8 mouse cellular contexts compared by ENCODE assay signal in the genomic region with DNA sequence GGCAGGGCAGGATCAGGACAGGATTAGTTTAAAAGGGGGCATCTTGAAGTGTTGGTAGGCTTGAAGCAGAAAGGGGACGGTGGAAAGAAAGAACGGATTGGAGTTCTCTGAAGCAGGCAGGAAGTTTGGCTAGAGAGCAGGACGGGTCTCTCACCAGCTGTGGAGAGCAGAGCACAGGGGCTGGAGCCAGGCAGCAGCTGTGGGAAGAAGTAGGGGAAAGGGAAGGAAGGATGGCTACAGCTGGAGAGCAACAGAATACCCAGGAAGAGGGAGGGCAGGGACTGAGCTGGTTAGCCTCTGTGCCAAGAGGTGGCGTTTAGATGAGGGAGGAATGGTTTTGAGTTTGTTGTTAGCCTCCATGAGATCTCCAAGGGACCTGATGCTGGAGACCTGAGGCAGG. TPM values are rescaled to one million over a fixed set of nuclear protein-coding genes. Genes with fewer than 3 reads are reported as not detected.
DNase-seq lines count a peak whose midpoint lies in the region; ATAC-seq and TF ChIP-seq lines count a peak whose summit lies in the region.

No protein-coding gene starts in this region.

- DNase-seq in forebrain, embryonic 11.5 days (ENCODE audit: low spot score) = no peak
- DNase-seq in intestine, embryonic 14.5 days (ENCODE audit: low spot score) = no peak
- DNase-seq in right cerebral cortex, adult 2 months (ENCODE audit: low spot score in 2 of 2) = no peak
- DNase-seq in right cerebral cortex, postnatal 4 days = no peak
- no peak for DNase-seq in Muller cell, postnatal 12 days (ENCODE audit: inconsistent ontology term)

- no peak overlapping the region for H3K27ac ChIP-seq in forebrain, embryonic 12.5 days
- H3K27ac ChIP-seq in forebrain, embryonic 11.5 days (ENCODE audit: low read depth, low read length) = no peak overlapping the region
- no peak overlapping the region for H3K27ac ChIP-seq in embryonic fibroblast, embryonic 13.5 days (ENCODE audit: insufficient read depth, low read length)
- peak overlapping the region; percentile 20; the same call in 1 of the 2 replicates for H3K27ac ChIP-seq in intestine, embryonic 14.5 days (ENCODE audit: low read depth)
- no peak overlapping the region for H3K27ac ChIP-seq in midbrain, embryonic 13.5 days

- peaks cover 19% of the 10 kb centered on the region; the same call in 1 of the 2 replicates for H3K27me3 ChIP-seq in forebrain, embryonic 12.5 days
- no peaks in the 10 kb centered on the region; the same call in 1 of the 2 replicates for H3K27me3 ChIP-seq in forebrain, embryonic 11.5 days (ENCODE audit: control insufficient read depth, insufficient read depth, low read length)
- 0 out of 2 replicates have a peak, but pooled peaks cover 3% of the 10 kb centered on the region for H3K27me3 ChIP-seq in intestine, embryonic 14.5 days (replicated peaks; ENCODE audit: control insufficient read depth, insufficient read depth, low read length)
- H3K27me3 ChIP-seq in midbrain, embryonic 13.5 days = peaks cover 13% of the 10 kb centered on the region

- 28% methylated on average over 4 of the region's 4 CpGs for WGBS in forebrain, embryonic 12.5 days
- 23% methylated on average over 4 of the region's 4 CpGs for WGBS in forebrain, embryonic 11.5 days
- WGBS in intestine, embryonic 14.5 days = 15% methylated on average over 4 of the region's 4 CpGs
- 20% methylated on average over 4 of the region's 4 CpGs for WGBS in midbrain, embryonic 13.5 days

- TF ChIP-seq POLR2A in embryonic fibroblast, embryonic 13.5 days (IDR thresholded peaks at IDR 0.05; ENCODE audit: low read depth, low read length) = 0 out of 2 replicates have a peak, but pooled peaks have one; percentile 32

- ATAC-seq in forebrain, embryonic 12.5 days (ENCODE audit: low FRiP score) = no peak
- ATAC-seq in forebrain, embryonic 11.5 days (replicated peaks; ENCODE audit: low FRiP score) = no peak
- ATAC-seq in intestine, embryonic 14.5 days (replicated peaks; ENCODE audit: low FRiP score, low TSS enrichment, low read depth) = no peak
- ATAC-seq in midbrain, embryonic 13.5 days = no peak

- H3K9me3 ChIP-seq in forebrain, embryonic 12.5 days = no peaks in the 10 kb centered on the region
- H3K9me3 ChIP-seq in forebrain, embryonic 11.5 days (ENCODE audit: control insufficient read depth, low read length) = no peaks in the 10 kb centered on the region
- no peaks in the 10 kb centered on the region for H3K9me3 ChIP-seq in intestine, embryonic 14.5 days (ENCODE audit: control insufficient read depth, low read length)
- H3K9me3 ChIP-seq in midbrain, embryonic 13.5 days = no peaks in the 10 kb centered on the region

- no peak overlapping the region for H3K4me2 ChIP-seq in forebrain, embryonic 12.5 days
- no peak overlapping the region for H3K4me2 ChIP-seq in forebrain, embryonic 11.5 days (ENCODE audit: low read depth, low read length, severe bottlenecking)
- H3K4me2 ChIP-seq in intestine, embryonic 14.5 days (ENCODE audit: low read length) = peak overlapping the region; percentile 75; the same call in 1 of the 2 replicates
- H3K4me2 ChIP-seq in midbrain, embryonic 13.5 days (replicated peaks) = no peak overlapping the region

- H3K4me1 ChIP-seq in forebrain, embryonic 12.5 days = peaks cover 37% of the 10 kb centered on the region
- peaks cover 17% of the 10 kb centered on the region; the same call in 1 of the 2 replicates for H3K4me1 ChIP-seq in forebrain, embryonic 11.5 days (replicated peaks; ENCODE audit: control insufficient read depth, insufficient read depth, low read length)
- peaks cover 2% of the 10 kb centered on the region; the same call in 1 of the 2 replicates for H3K4me1 ChIP-seq in embryonic fibroblast, embryonic 13.5 days (ENCODE audit: control insufficient read depth, insufficient read depth, low read length)
- peaks cover 20% of the 10 kb centered on the region for H3K4me1 ChIP-seq in intestine, embryonic 14.5 days (replicated peaks; ENCODE audit: control insufficient read depth, insufficient read depth, low read length)
- H3K4me1 ChIP-seq in midbrain, embryonic 13.5 days (replicated peaks) = peaks cover 43% of the 10 kb centered on the region

- H3K36me3 ChIP-seq in forebrain, embryonic 12.5 days (replicated peaks) = no peaks in the 10 kb centered on the region
- H3K36me3 ChIP-seq in forebrain, embryonic 11.5 days (ENCODE audit: control insufficient read depth, insufficient read depth, low read length) = no peaks in the 10 kb centered on the region
- no peaks in the 10 kb centered on the region for H3K36me3 ChIP-seq in intestine, embryonic 14.5 days (ENCODE audit: control insufficient read depth, insufficient read depth, low read length)
- no peaks in the 10 kb centered on the region for H3K36me3 ChIP-seq in midbrain, embryonic 13.5 days

- no peak for TF ChIP-seq CTCF in embryonic fibroblast, embryonic 13.5 days (IDR thresholded peaks at IDR 0.05; ENCODE audit: borderline replicate concordance, insufficient read depth, low read length)

- H3K9ac ChIP-seq in forebrain, embryonic 12.5 days = 0 out of 2 replicates have a peak overlapping the region, but pooled peaks have one; percentile 33
- no peak overlapping the region for H3K9ac ChIP-seq in forebrain, embryonic 11.5 days (ENCODE audit: low read length)
- H3K9ac ChIP-seq in intestine, embryonic 14.5 days (ENCODE audit: low read length) = 0 out of 2 replicates have a peak overlapping the region, but pooled peaks have one; percentile 0
- H3K9ac ChIP-seq in midbrain, embryonic 13.5 days (replicated peaks) = peak overlapping the region; percentile 25; the same call in 1 of the 2 replicates

- H3K4me3 ChIP-seq in forebrain, embryonic 12.5 days (replicated peaks) = no peak overlapping the region
- H3K4me3 ChIP-seq in forebrain, embryonic 11.5 days (ENCODE audit: low read depth, low read length) = no peak overlapping the region
- H3K4me3 ChIP-seq in embryonic fibroblast, embryonic 13.5 days (ENCODE audit: insufficient read depth, low read length) = no peak overlapping the region
- H3K4me3 ChIP-seq in intestine, embryonic 14.5 days (ENCODE audit: low read depth, low read length) = no peak overlapping the region
- no peak overlapping the region for H3K4me3 ChIP-seq in midbrain, embryonic 13.5 days (replicated peaks)

RNA-seq across cellular contexts. Expression of a gene that starts 0.7 kb away (rescaled TPM):
- 41.1 and 42.5 TPM in 2 replicates for polyA plus RNA-seq in forebrain, embryonic 12.5 days (2016; fragmentation: Nextera tagmentation; extraction: Ambion mirVana)
- polyA plus RNA-seq in forebrain, embryonic 11.5 days (2014; fragmentation: Nextera tagmentation; extraction: Ambion mirVana) = 26.2 and 29.0 TPM in 2 replicates
- polyA plus RNA-seq in embryonic fibroblast, embryonic 13.5 days (2011; ENCODE audit: insufficient read length, low read depth, missing spikeins) = 29.6 and 31.8 TPM in 2 replicates
- polyA plus RNA-seq in intestine, embryonic 14.5 days (2014; fragmentation: Nextera tagmentation; extraction: Ambion mirVana) = 16.7 and 16.9 TPM in 2 replicates
- polyA plus RNA-seq in midbrain, embryonic 13.5 days (2015; fragmentation: Nextera tagmentation; extraction: Ambion mirVana) = 40.6 and 46.1 TPM in 2 replicates

RNA-seq across cellular contexts. Expression of a gene that starts 29.1 kb away (rescaled TPM):
- polyA plus RNA-seq in forebrain, embryonic 12.5 days (2016; fragmentation: Nextera tagmentation; extraction: Ambion mirVana) = 84.8 and 91.5 TPM in 2 replicates
- 84.8 and 87.7 TPM in 2 replicates for polyA plus RNA-seq in forebrain, embryonic 11.5 days (2014; fragmentation: Nextera tagmentation; extraction: Ambion mirVana)
- 44.6 and 46.1 TPM in 2 replicates for polyA plus RNA-seq in embryonic fibroblast, embryonic 13.5 days (2011; ENCODE audit: insufficient read length, low read depth, missing spikeins)
- 40.0 and 43.0 TPM in 2 replicates for polyA plus RNA-seq in intestine, embryonic 14.5 days (2014; fragmentation: Nextera tagmentation; extraction: Ambion mirVana)
- 67.2 and 70.1 TPM in 2 replicates for polyA plus RNA-seq in midbrain, embryonic 13.5 days (2015; fragmentation: Nextera tagmentation; extraction: Ambion mirVana)

RNA-seq across cellular contexts. Expression of a gene that starts 50.0 kb away (rescaled TPM):
- 564 and 577 TPM in 2 replicates for polyA plus RNA-seq in forebrain, embryonic 12.5 days (2016; fragmentation: Nextera tagmentation; extraction: Ambion mirVana)
- 559 and 563 TPM in 2 replicates for polyA plus RNA-seq in forebrain, embryonic 11.5 days (2014; fragmentation: Nextera tagmentation; extraction: Ambion mirVana)
- polyA plus RNA-seq in embryonic fibroblast, embryonic 13.5 days (2011; ENCODE audit: insufficient read length, low read depth, missing spikeins) = 291 and 361 TPM in 2 replicates
- 334 and 353 TPM in 2 replicates for polyA plus RNA-seq in intestine, embryonic 14.5 days (2014; fragmentation: Nextera tagmentation; extraction: Ambion mirVana)
- polyA plus RNA-seq in midbrain, embryonic 13.5 days (2015; fragmentation: Nextera tagmentation; extraction: Ambion mirVana) = 313 and 341 TPM in 2 replicates
